Comparison of ENCODE assay signal across 18 mouse cellular contexts in the genomic region with DNA sequence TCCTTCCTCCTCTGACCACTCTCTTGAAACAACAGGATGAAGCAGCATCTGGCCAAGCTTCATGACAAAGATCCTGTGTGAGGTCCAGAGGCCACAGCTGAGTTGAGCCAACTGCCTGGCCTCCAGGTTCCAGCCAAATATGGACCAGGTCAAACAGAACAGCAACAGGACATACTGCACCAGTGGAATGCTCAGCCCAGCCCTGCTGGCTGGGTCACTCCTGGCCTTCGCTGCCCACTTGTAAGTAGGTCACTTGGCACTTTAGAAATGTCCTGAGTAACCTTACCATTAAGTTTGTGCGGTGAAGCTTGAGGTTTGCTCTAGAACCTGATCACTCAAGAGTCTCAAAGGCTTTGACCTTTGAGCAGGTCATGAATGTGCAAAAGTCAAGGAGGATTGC.
A peak's percentile ranks its signal among the peaks of the same experiment; 100 is the strongest.
DNase-seq lines count a peak whose midpoint lies in the region; ATAC-seq and TF ChIP-seq lines count a peak whose summit lies in the region.
"Had no signal": no experiment of that assay in that cellular context is flagged by ENCODE, and none has a peak within 500 bp of the region (broad histone marks: within the 10 kb centered on the region; RNA-seq: fewer than 3 reads in every experiment).

No protein-coding gene starts in this region.

- H3K27me3 ChIP-seq in heart, adult 2 months (ENCODE audit: control insufficient read depth, insufficient read depth, low read length), result no peaks in the 10 kb centered on the region
- H3K27me3 ChIP-seq in heart, embryonic 11.5 days (ENCODE audit: control insufficient read depth, insufficient read depth, low read length), result no peaks in the 10 kb centered on the region
- H3K27me3 ChIP-seq in lung, postnatal 0 days (replicated peaks; ENCODE audit: insufficient read depth, low read length), result no peaks in the 10 kb centered on the region
- H3K27me3 ChIP-seq: embryonic facial prominence, embryonic 15.5 days; forebrain, embryonic 12.5 days; limb, embryonic 12.5 days had no signal

- DNase-seq in adrenal gland, adult 2 months, result peak; percentile 27
- DNase-seq in adrenal gland, postnatal 4 days (ENCODE audit: low spot score in 2 of 2), result no peak
- DNase-seq in heart, adult 2 months, result peak; percentile 49 to 71
- peak; percentile 30 for DNase-seq in lung, postnatal 36 days
- DNase-seq in lung, postnatal 0 days (ENCODE audit: low spot score), result no peak
- DNase-seq in thymus, postnatal 10 days (ENCODE audit: low spot score in 2 of 2), result no peak
- no peak for DNase-seq in left cerebral cortex, adult 2 months (ENCODE audit: extremely low spot score in 1 of 2, low spot score in 2 of 2)
- DNase-seq: cerebellum, adult 8-10 months; midbrain, embryonic 14.5 days; thymus, postnatal 25 days had no signal

- 37% methylated on average over 2 of the region's 2 CpGs for WGBS in heart, adult 2 months
- 92% methylated on average over 2 of the region's 2 CpGs for WGBS in heart, embryonic 11.5 days (ENCODE audit: insufficient replicate concordance)
- WGBS in lung, postnatal 0 days, result 66% methylated on average over 2 of the region's 2 CpGs

- TF ChIP-seq POLR2A in heart, adult 2 months (IDR thresholded peaks at IDR 0.05; ENCODE audit: insufficient read depth, low read depth, low read length), result no peak

- 0 out of 2 replicates have a peak, but pooled peaks have one; percentile 48 for TF ChIP-seq EP300 in heart, adult 2 months (IDR thresholded peaks at IDR 0.05; ENCODE audit: insufficient read depth, low read depth, low read length)
- TF ChIP-seq EP300 in lung, postnatal 0 days (IDR thresholded peaks at IDR 0.05), result no peak

- intact Hi-C loops in heart, adult 2 months (cut with DNase I), result loop anchor here (2.0 to 5.0 kb wide), 2 partner anchors 58 to 59 kb away; no protein-coding TSS in a partner anchor
- intact Hi-C loops in left cerebral cortex, adult 2 months (cut with DNase I), result no loop called here

- H3K9ac ChIP-seq in heart, adult 2 months (ENCODE audit: low read depth, low read length), result no peak overlapping the region
- no peak overlapping the region for H3K9ac ChIP-seq in heart, embryonic 11.5 days (ENCODE audit: low read depth, low read length)
- no peak overlapping the region for H3K9ac ChIP-seq in lung, postnatal 0 days (replicated peaks; ENCODE audit: low read depth)
- H3K9ac ChIP-seq: embryonic facial prominence, embryonic 15.5 days; forebrain, embryonic 12.5 days; limb, embryonic 12.5 days had no signal

- H3K36me3 ChIP-seq in heart, adult 2 months (ENCODE audit: control insufficient read depth, insufficient read depth, low read length), result peaks cover 2% of the 10 kb centered on the region; the same call in 1 of the 2 replicates
- H3K36me3 ChIP-seq in heart, embryonic 11.5 days (ENCODE audit: control insufficient read depth, insufficient read depth, low read length), result no peaks in the 10 kb centered on the region
- H3K36me3 ChIP-seq in lung, postnatal 0 days (ENCODE audit: insufficient read depth, low read length), result no peaks in the 10 kb centered on the region
- H3K36me3 ChIP-seq: embryonic facial prominence, embryonic 15.5 days; forebrain, embryonic 12.5 days; limb, embryonic 12.5 days had no signal

- no peaks in the 10 kb centered on the region for H3K9me3 ChIP-seq in heart, embryonic 11.5 days (replicated peaks; ENCODE audit: control insufficient read depth, low read length)
- no peaks in the 10 kb centered on the region for H3K9me3 ChIP-seq in lung, postnatal 0 days (ENCODE audit: low read length)
- H3K9me3 ChIP-seq: embryonic facial prominence, embryonic 15.5 days; forebrain, embryonic 12.5 days; limb, embryonic 12.5 days had no signal

- H3K4me3 ChIP-seq in heart, adult 2 months, result no peak overlapping the region
- no peak overlapping the region for H3K4me3 ChIP-seq in heart, embryonic 11.5 days (ENCODE audit: low read depth, low read length)
- H3K4me3 ChIP-seq in lung, postnatal 0 days (ENCODE audit: low read depth, low read length), result no peak overlapping the region
- no peak overlapping the region for H3K4me3 ChIP-seq in left cerebral cortex, adult 2 months
- H3K4me3 ChIP-seq: embryonic facial prominence, embryonic 15.5 days; forebrain, embryonic 12.5 days; limb, embryonic 12.5 days had no signal

- no peak for ATAC-seq in heart, embryonic 11.5 days (replicated peaks; ENCODE audit: insufficient number of reproducible peaks, low FRiP score, low TSS enrichment)
- ATAC-seq in lung, postnatal 0 days, result no peak
- ATAC-seq: activated CD4-positive, CD25-positive, alpha-beta regulatory T cell, adult 4 months; hindbrain, postnatal 0 days had no signal

- H3K27ac ChIP-seq in heart, adult 2 months, result peak overlapping the region; percentile 3; the same call in 1 of the 2 replicates
- H3K27ac ChIP-seq in heart, embryonic 11.5 days (ENCODE audit: low read depth, low read length), result no peak overlapping the region
- no peak overlapping the region for H3K27ac ChIP-seq in lung, postnatal 0 days (ENCODE audit: low read length)
- H3K27ac ChIP-seq in left cerebral cortex, adult 2 months, result no peak overlapping the region
- H3K27ac ChIP-seq: embryonic facial prominence, embryonic 15.5 days; forebrain, embryonic 12.5 days; hindbrain, postnatal 0 days; limb, embryonic 12.5 days; macrophage; stomach, postnatal 0 days had no signal

- H3K4me1 ChIP-seq in heart, adult 2 months (ENCODE audit: control insufficient read depth, insufficient read depth, low read length), result peaks cover 21% of the 10 kb centered on the region
- H3K4me1 ChIP-seq in heart, embryonic 11.5 days (ENCODE audit: control insufficient read depth, insufficient read depth, low read length), result no peaks in the 10 kb centered on the region
- H3K4me1 ChIP-seq in lung, postnatal 0 days (ENCODE audit: insufficient read depth, low read depth, low read length), result no peaks in the 10 kb centered on the region

- H3K79me2 ChIP-seq in heart, adult 2 months (replicated peaks; ENCODE audit: control insufficient read depth, insufficient read depth, low read length), result no peaks in the 10 kb centered on the region

- no peak for TF ChIP-seq CTCF in heart, adult 2 months (IDR thresholded peaks at IDR 0.05)
- no peak for TF ChIP-seq CTCF in lung, postnatal 0 days (IDR thresholded peaks at IDR 0.05)
- TF ChIP-seq CTCF in left cerebral cortex, adult 2 months (IDR thresholded peaks at IDR 0.05), result no peak

- H3K4me2 ChIP-seq in heart, embryonic 11.5 days, result no peak overlapping the region
- no peak overlapping the region for H3K4me2 ChIP-seq in lung, postnatal 0 days (replicated peaks; ENCODE audit: low read depth, low read length)
- H3K4me2 ChIP-seq: embryonic facial prominence, embryonic 15.5 days; forebrain, embryonic 12.5 days; limb, embryonic 12.5 days had no signal

Comparison
In these comparisons a context has a peak if more than half of its experiments do, and no peak if none do; other contexts are left out.
1. DNase-seq: peak in adrenal gland, adult 2 months (single experiment), heart, adult 2 months (2 of 2) and lung, postnatal 36 days (single experiment); none in adrenal gland, postnatal 4 days (0 of 2), lung, postnatal 0 days (single experiment), thymus, postnatal 10 days (0 of 2) and left cerebral cortex, adult 2 months (0 of 2).